Mouse (Mus musculus) neural tube, embryonic 12.5 days (tissue): ENCODE results near the gene Trmt61a. TPM values are rescaled to one million over a fixed set of nuclear protein-coding genes. Genes with fewer than 3 reads are reported as not detected.

Experiments used
- ATAC-seq: fragments of 200-750 bp; cut with Nextera tagmentation; 2 replicates; pipeline ENCODE4 v1.8.0; 2017; ENCODE audit warnings: low read depth, mild to moderate bottlenecking, moderate TSS enrichment, moderate library complexity; ENCODE audit not compliant: low FRiP score
- H3K27ac ChIP-seq: fragments of 300-500 bp; sonication (generic); 2 replicates; pipeline ENCODE4 v1.5.1; 2016
- H3K27me3 ChIP-seq: fragments of 300-500 bp; sonication (generic); replicated peaks from 2 replicates; pipeline ENCODE4 v1.6.1; 2016; ENCODE audit warnings: mild to moderate bottlenecking
- H3K36me3 ChIP-seq: fragments of 300-500 bp; sonication (generic); 2 replicates; pipeline ENCODE4 v1.6.1; 2016; ENCODE audit warnings: mild to moderate bottlenecking
- H3K4me1 ChIP-seq: fragments of 300-500 bp; sonication (generic); 2 replicates; pipeline ENCODE4 v1.6.1; 2016
- H3K4me2 ChIP-seq: fragments of 300-500 bp; sonication (generic); replicated peaks from 2 replicates; pipeline ENCODE4 v1.6.1; 2016; ENCODE audit warnings: mild to moderate bottlenecking
- H3K4me3 ChIP-seq: fragments of 300-500 bp; sonication (generic); 2 replicates; pipeline ENCODE4 v1.5.1; 2016
- H3K9ac ChIP-seq: fragments of 300-500 bp; sonication (generic); 2 replicates; pipeline ENCODE4 v1.6.1; 2016; ENCODE audit warnings: mild to moderate bottlenecking
- H3K9me3 ChIP-seq: fragments of 300-500 bp; sonication (generic); 2 replicates; pipeline ENCODE4 v1.6.1; 2016; ENCODE audit warnings: mild to moderate bottlenecking
- WGBS: fragments of 180-500 bp; shearing (Covaris S2); methylation state at CpG from one replicate; pipeline ENCODE4 v1.1.7; 2016; 5-methylcytosine and 5-hydroxymethylcytosine counted together
- polyA plus RNA-seq: library from polyadenylated mRNA; unstranded; fragments of >200 nt; fragmentation: Nextera tagmentation; extraction: Ambion mirVana; gene quantifications from 2 replicates; pipeline ENCODE4 v1.2.1, GENCODE M21; 2016

The Trmt61a gene
- polyA plus RNA-seq, 1 experiment from 2014 or later: 12.0 TPM

DNA sequence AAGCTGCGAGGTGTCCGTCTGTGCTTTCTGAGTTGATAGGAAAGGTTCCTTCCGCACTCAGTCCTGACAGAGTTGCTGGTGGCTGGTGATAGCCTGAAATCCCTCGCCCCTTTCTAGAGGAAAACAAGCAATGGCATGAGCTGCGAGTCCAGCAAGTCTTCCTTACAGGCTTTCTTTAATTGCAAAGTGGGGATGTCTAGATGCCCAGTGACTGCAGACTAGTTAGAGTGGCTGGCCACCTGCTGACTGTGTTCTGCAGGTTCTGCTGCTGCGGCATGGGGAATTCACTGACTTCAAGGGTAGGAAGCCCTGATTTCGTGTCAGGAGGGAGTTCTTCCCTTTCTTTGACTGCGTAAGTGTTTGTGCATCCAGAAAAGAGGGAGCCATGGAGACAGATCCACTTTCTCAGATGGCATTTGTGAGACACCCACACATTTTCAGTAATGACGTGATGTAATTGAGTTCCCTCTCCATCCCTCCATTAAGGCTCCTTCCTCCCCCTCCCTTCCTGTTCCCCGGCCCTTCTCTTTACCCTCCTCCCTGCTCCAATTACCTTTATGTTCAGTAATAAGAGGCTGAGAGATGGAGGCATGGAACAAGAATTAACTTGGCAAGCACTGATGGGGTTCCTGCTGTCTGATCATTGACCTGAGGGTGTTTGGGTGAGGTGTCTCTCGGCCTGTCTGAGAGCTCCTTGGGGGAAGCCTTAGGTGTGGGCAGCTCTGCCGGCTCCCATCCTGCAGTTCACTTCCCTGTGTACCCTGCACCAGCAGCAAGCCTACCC is 47.6 kb downstream of the Trmt61a start:
- Histone ChIP-seq H3K36me3 (peaks cover 41% of the 10 kb centered on the region), H3K4me3 (no peak overlapping the region), H3K27ac (no peak overlapping the region), H3K4me2 (no peak overlapping the region), H3K27me3 (no peaks in the 10 kb centered on the region), H3K9me3 (no peaks in the 10 kb centered on the region), H3K9ac (no peak overlapping the region), H3K4me1 (0 out of 2 replicates have a peak, but pooled peaks cover 7% of the 10 kb centered on the region)
- 74% methylated on average over 12 of the region's 12 CpGs for WGBS
- ATAC-seq: no peak

DNA sequence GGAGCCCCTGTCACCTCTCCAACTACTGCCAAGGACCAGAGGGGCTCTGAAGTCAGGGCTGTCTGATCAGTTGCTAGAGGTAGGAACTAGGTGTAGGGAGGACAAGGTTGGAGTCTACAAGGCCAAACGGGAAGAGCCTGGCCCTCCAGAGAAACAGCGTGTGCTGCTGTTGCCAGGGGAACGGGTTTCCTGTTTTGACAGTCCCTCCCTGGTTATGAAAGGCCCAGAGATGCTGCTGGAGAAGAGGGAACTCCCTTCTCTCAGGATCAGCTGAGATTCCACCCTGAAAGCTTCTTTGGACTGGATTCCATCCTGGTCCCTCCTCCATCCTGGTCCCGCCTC is 48.2 kb downstream of the Trmt61a start:
- H3K27ac ChIP-seq: no peak overlapping the region
- WGBS: 75% methylated on average over 4 of the region's 4 CpGs
- H3K4me3 ChIP-seq: no peak overlapping the region
- H3K27me3 ChIP-seq: no peaks in the 10 kb centered on the region
- no peak overlapping the region for H3K4me2 ChIP-seq
- no peak for ATAC-seq
- H3K36me3 ChIP-seq: peaks cover 41% of the 10 kb centered on the region
- H3K4me1 ChIP-seq: 0 out of 2 replicates have a peak, but pooled peaks cover 7% of the 10 kb centered on the region
- no peaks in the 10 kb centered on the region for H3K9me3 ChIP-seq
- no peak overlapping the region for H3K9ac ChIP-seq

DNA sequence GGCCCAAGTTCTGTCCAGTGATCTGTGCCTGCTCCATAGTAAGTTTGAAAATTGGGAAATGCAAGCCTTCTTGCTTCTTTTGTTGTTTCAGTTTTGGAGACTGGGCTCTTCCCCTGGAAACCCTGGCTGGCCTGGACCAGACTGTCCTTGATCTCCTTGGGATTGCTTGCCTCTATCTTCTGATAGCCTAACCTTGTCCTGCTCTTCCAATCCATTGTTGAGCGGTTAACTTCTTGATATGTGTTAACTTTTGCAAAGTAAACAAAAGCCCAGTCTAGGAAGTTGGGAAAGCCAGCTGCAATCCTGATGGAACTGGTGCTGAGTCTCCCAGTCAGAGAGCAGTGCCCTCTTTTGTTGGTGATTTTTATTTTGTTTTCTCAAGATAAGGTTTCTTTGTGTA is 50.1 kb downstream of the Trmt61a start:
- Histone ChIP-seq H3K9me3 (no peaks in the 10 kb centered on the region), H3K4me3 (no peak overlapping the region), H3K27me3 (no peaks in the 10 kb centered on the region), H3K4me2 (no peak overlapping the region), H3K27ac (no peak overlapping the region), H3K9ac (no peak overlapping the region), H3K36me3 (peaks cover 49% of the 10 kb centered on the region), H3K4me1 (peaks cover 7% of the 10 kb centered on the region; the same call in 1 of the 2 replicates)
- 92% methylated on average over 1 of the region's 1 CpGs for WGBS
- ATAC-seq: no peak

DNA sequence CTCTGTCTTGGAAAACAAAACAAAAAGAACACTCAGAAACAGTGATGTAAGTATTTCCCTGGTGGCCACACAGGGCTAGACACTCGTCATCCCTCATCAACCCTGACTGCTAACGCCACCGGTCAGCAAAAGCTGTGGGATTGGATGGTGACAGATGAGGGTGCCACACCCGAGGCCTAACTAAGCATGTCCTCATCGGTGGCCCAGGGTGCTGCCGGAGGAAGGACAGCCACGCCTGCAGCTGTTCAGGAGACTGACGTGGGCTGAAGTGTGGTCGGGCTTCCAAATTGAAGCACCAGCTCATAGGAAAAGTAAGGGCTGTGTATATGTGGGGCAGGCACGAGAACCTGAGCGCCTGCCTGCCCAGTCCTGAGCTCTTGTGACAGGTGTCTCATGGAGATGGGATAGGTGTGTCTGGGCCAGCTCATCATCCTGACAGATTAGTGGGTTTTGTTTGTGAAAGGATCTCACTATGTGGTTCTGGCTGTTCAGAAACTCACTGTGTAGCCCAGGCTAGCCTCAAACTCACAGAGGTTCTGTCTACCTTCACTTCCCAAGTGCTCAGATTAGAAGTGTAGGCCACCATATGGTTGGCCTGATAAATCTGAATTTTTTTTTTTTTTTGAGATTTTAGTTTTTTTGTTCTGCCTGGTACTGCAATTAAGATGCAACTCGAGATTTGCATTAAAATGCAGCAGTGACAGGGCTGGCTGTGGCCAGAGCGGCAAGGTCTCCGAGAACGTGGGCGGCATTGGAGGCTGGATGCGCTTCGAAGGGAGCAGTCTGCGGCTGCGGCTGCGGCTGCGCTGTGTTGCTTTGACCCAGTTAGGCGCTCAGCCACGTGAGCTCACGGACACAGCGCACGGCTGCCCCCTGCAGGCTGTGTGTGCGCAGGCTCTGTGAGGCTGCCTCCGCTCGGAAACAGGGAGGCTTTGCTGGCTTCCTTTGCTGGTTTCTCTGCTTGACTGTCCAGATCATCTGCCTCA is 54.2 kb downstream of the Trmt61a start:
- Histone ChIP-seq H3K4me2 (peak overlapping the region; percentile 36), H3K4me1 (no peaks in the 10 kb centered on the region; the same call in 1 of the 2 replicates), H3K9me3 (no peaks in the 10 kb centered on the region), H3K4me3 (no peak overlapping the region), H3K36me3 (peaks cover 23% of the 10 kb centered on the region), H3K27ac (no peak overlapping the region), H3K27me3 (no peaks in the 10 kb centered on the region), H3K9ac (0 out of 2 replicates have a peak overlapping the region, but pooled peaks have one; percentile 17)
- peak; percentile 86 for ATAC-seq
- 32% methylated on average over 30 of the region's 30 CpGs for WGBS

DNA sequence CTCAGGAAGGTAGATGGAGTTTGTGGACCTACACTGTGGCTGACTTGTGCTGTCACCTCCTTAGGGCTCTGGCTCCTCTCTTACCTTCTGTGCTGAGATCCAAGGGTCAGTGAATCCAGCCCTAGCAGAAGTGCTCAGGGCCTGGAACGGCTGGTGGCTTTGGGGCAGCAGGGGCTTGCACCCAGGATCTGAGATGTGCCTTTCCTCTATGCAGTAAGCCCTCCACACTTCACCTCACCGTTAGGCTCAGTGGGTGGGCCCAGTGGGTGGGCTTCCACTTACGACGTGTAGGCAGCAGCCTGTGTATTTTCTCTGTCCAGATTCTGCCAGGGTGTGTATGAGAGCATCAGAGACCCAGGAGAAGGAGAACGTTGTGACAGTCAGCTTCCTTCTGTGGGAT is 55.0 kb downstream of the Trmt61a start:
- Histone ChIP-seq H3K9me3 (no peaks in the 10 kb centered on the region), H3K36me3 (peaks cover 16% of the 10 kb centered on the region; the same call in 1 of the 2 replicates), H3K9ac (0 out of 2 replicates have a peak overlapping the region, but pooled peaks have one; percentile 17), H3K4me3 (no peak overlapping the region), H3K27ac (no peak overlapping the region), H3K4me1 (no peaks in the 10 kb centered on the region; the same call in 1 of the 2 replicates), H3K4me2 (peak overlapping the region; percentile 36; the same call in 1 of the 2 replicates), H3K27me3 (no peaks in the 10 kb centered on the region)
- 66% methylated on average over 5 of the region's 5 CpGs for WGBS
- 0 out of 2 replicates have a peak, but pooled peaks have one; percentile 20 for ATAC-seq

Other genes with a start within 250 kb of the Trmt61a start
- 1.9 and 3.3 TPM in 2 replicates for gene Tnfaip2, start 235.6 kb upstream of the Trmt61a start, polyA plus RNA-seq
- gene Gm266, start 192.3 kb upstream of the Trmt61a start, polyA plus RNA-seq: 2.5 and 4.1 TPM in 2 replicates
- gene Eif5, start 140.1 kb upstream of the Trmt61a start, polyA plus RNA-seq: 650 and 706 TPM in 2 replicates
- 84.3 and 88.3 TPM in 2 replicates for gene Mark3, start 103.6 kb upstream of the Trmt61a start, polyA plus RNA-seq
- gene Ckb, start 5.8 kb upstream of the Trmt61a start, polyA plus RNA-seq: 2,325 and 2,426 TPM in 2 replicates
- 60.1 and 61.8 TPM in 2 replicates for gene Bag5, start 35.2 kb downstream of the Trmt61a start, polyA plus RNA-seq
- gene Apopt1, start 35.2 kb downstream of the Trmt61a start, polyA plus RNA-seq: 54.6 and 57.3 TPM in 2 replicates
- 481 and 504 TPM in 2 replicates for gene Klc1, start 80.7 kb downstream of the Trmt61a start, polyA plus RNA-seq
- gene Xrcc3, start 135.8 kb downstream of the Trmt61a start, polyA plus RNA-seq: 5.5 and 7.5 TPM in 2 replicates
- 48.8 and 50.9 TPM in 2 replicates for gene Zfyve21, start 136.1 kb downstream of the Trmt61a start, polyA plus RNA-seq
- gene Ppp1r13b, start 230.0 kb downstream of the Trmt61a start, polyA plus RNA-seq: 17.7 and 18.3 TPM in 2 replicates